Mouse (Mus musculus): ENCODE data around the gene Dip2c. TPM values are rescaled to one million over a fixed set of nuclear protein-coding genes. Genes with fewer than 3 reads are reported as not detected.

Dip2c gene
- total RNA-seq, 1 experiment from 2014 or later, result 5.7 TPM

- ATAC-seq (replicated peaks in 1 of 2; ENCODE audit: insufficient read depth in 1 of 2, low FRiP score in 2 of 2, low TSS enrichment in 1 of 2, low read depth in 1 of 2, poor library complexity in 2 of 2, severe bottlenecking in 2 of 2), result no peak
Measured at GRCm38 (mm10) chr13:9446448-9447115, 170.3 kb downstream of the Dip2c start.

GRCm38 (mm10) chr13:9450276-9450675, 173.9 kb downstream of the Dip2c start:
- no peak for ATAC-seq (replicated peaks in 1 of 2; ENCODE audit: insufficient read depth in 1 of 2, low FRiP score in 2 of 2, low TSS enrichment in 1 of 2, low read depth in 1 of 2, poor library complexity in 2 of 2, severe bottlenecking in 2 of 2)

GRCm38 (mm10) chr13:9451952-9452351, 175.6 kb downstream of the Dip2c start:
- ATAC-seq (replicated peaks in 1 of 2; ENCODE audit: insufficient read depth in 1 of 2, low FRiP score in 2 of 2, low TSS enrichment in 1 of 2, low read depth in 1 of 2, poor library complexity in 2 of 2, severe bottlenecking in 2 of 2), result no peak

- ATAC-seq (replicated peaks in 1 of 2; ENCODE audit: insufficient read depth in 1 of 2, low FRiP score in 2 of 2, low TSS enrichment in 1 of 2, low read depth in 1 of 2, poor library complexity in 2 of 2, severe bottlenecking in 2 of 2), result no peak
Measured at GRCm38 (mm10) chr13:9454426-9455177, 178.3 kb downstream of the Dip2c start.

GRCm38 (mm10) chr13:9455979-9456378, 179.7 kb downstream of the Dip2c start:
- ATAC-seq (replicated peaks in 1 of 2; ENCODE audit: insufficient read depth in 1 of 2, low FRiP score in 2 of 2, low TSS enrichment in 1 of 2, low read depth in 1 of 2, poor library complexity in 2 of 2, severe bottlenecking in 2 of 2), result no peak

GRCm38 (mm10) chr13:9457420-9458308, 181.3 kb downstream of the Dip2c start:
- no peak for ATAC-seq (replicated peaks in 1 of 2; ENCODE audit: insufficient read depth in 1 of 2, low FRiP score in 2 of 2, low TSS enrichment in 1 of 2, low read depth in 1 of 2, poor library complexity in 2 of 2, severe bottlenecking in 2 of 2)

GRCm38 (mm10) chr13:9464457-9464856, 188.1 kb downstream of the Dip2c start:
- ATAC-seq (replicated peaks in 1 of 2; ENCODE audit: insufficient read depth in 1 of 2, low FRiP score in 2 of 2, low TSS enrichment in 1 of 2, low read depth in 1 of 2, poor library complexity in 2 of 2, severe bottlenecking in 2 of 2), result no peak

- ATAC-seq (replicated peaks in 1 of 2; ENCODE audit: insufficient read depth in 1 of 2, low FRiP score in 2 of 2, low TSS enrichment in 1 of 2, low read depth in 1 of 2, poor library complexity in 2 of 2, severe bottlenecking in 2 of 2), result peak; percentile 81 to 87
Measured at GRCm38 (mm10) chr13:9467216-9467615, 190.9 kb downstream of the Dip2c start.

- no peak for ATAC-seq (replicated peaks in 1 of 2; ENCODE audit: insufficient read depth in 1 of 2, low FRiP score in 2 of 2, low TSS enrichment in 1 of 2, low read depth in 1 of 2, poor library complexity in 2 of 2, severe bottlenecking in 2 of 2)
Measured at GRCm38 (mm10) chr13:9473383-9473782, 197.1 kb downstream of the Dip2c start.

GRCm38 (mm10) chr13:9481722-9482121, 205.4 kb downstream of the Dip2c start:
- no peak for ATAC-seq (replicated peaks in 1 of 2; ENCODE audit: insufficient read depth in 1 of 2, low FRiP score in 2 of 2, low TSS enrichment in 1 of 2, low read depth in 1 of 2, poor library complexity in 2 of 2, severe bottlenecking in 2 of 2)

GRCm38 (mm10) chr13:9489696-9490095, 213.4 kb downstream of the Dip2c start:
- no peak for ATAC-seq (replicated peaks in 1 of 2; ENCODE audit: insufficient read depth in 1 of 2, low FRiP score in 2 of 2, low TSS enrichment in 1 of 2, low read depth in 1 of 2, poor library complexity in 2 of 2, severe bottlenecking in 2 of 2)

- ATAC-seq (replicated peaks in 1 of 2; ENCODE audit: insufficient read depth in 1 of 2, low FRiP score in 2 of 2, low TSS enrichment in 1 of 2, low read depth in 1 of 2, poor library complexity in 2 of 2, severe bottlenecking in 2 of 2), result peak; percentile 70 to 82
Measured at GRCm38 (mm10) chr13:9494726-9495125, 218.4 kb downstream of the Dip2c start.

GRCm38 (mm10) chr13:9504118-9504856, 228.0 kb downstream of the Dip2c start:
- peak; percentile 29 to 65; a peak in 2 of 4 replicates for ATAC-seq (replicated peaks in 1 of 2; ENCODE audit: insufficient read depth in 1 of 2, low FRiP score in 2 of 2, low TSS enrichment in 1 of 2, low read depth in 1 of 2, poor library complexity in 2 of 2, severe bottlenecking in 2 of 2)

GRCm38 (mm10) chr13:9538556-9538955, 262.2 kb downstream of the Dip2c start:
- ATAC-seq (replicated peaks in 1 of 2; ENCODE audit: insufficient read depth in 1 of 2, low FRiP score in 2 of 2, low TSS enrichment in 1 of 2, low read depth in 1 of 2, poor library complexity in 2 of 2, severe bottlenecking in 2 of 2), result no peak

GRCm38 (mm10) chr13:9547698-9548344, 271.5 kb downstream of the Dip2c start:
- ATAC-seq (replicated peaks in 1 of 2; ENCODE audit: insufficient read depth in 1 of 2, low FRiP score in 2 of 2, low TSS enrichment in 1 of 2, low read depth in 1 of 2, poor library complexity in 2 of 2, severe bottlenecking in 2 of 2), result peak in 1 of 2 experiments; percentile 32; a peak in 1 of 4 replicates

GRCm38 (mm10) chr13:9562099-9562498, 285.8 kb downstream of the Dip2c start:
- no peak for ATAC-seq (replicated peaks in 1 of 2; ENCODE audit: insufficient read depth in 1 of 2, low FRiP score in 2 of 2, low TSS enrichment in 1 of 2, low read depth in 1 of 2, poor library complexity in 2 of 2, severe bottlenecking in 2 of 2)

- peak; percentile 27 to 62; a peak in 3 of 4 replicates for ATAC-seq (replicated peaks in 1 of 2; ENCODE audit: insufficient read depth in 1 of 2, low FRiP score in 2 of 2, low TSS enrichment in 1 of 2, low read depth in 1 of 2, poor library complexity in 2 of 2, severe bottlenecking in 2 of 2)
Measured at GRCm38 (mm10) chr13:9562921-9563320, 286.6 kb downstream of the Dip2c start.

Data from hematopoietic stem cell, adult 5-6 weeks (primary cell).